Mouse (Mus musculus) right cerebral cortex, postnatal 4 days (tissue): ENCODE results near the gene Kmt2d.
A peak's percentile ranks its signal among the peaks of the same experiment; 100 is the strongest.

Source experiments
- DNase-seq: peaks from one replicate; pipeline ENCODE4 v3.0.0-alpha.2; 2022

The Kmt2d gene

GRCm38 (mm10) chr15:98853161-98853937 is 17.7 kb downstream of the Kmt2d start:
- DNase-seq, result no peak

- no peak for DNase-seq
These were observed 18.3 kb downstream of the Kmt2d start for GRCm38 (mm10) chr15:98852733-98853132.

DNA sequence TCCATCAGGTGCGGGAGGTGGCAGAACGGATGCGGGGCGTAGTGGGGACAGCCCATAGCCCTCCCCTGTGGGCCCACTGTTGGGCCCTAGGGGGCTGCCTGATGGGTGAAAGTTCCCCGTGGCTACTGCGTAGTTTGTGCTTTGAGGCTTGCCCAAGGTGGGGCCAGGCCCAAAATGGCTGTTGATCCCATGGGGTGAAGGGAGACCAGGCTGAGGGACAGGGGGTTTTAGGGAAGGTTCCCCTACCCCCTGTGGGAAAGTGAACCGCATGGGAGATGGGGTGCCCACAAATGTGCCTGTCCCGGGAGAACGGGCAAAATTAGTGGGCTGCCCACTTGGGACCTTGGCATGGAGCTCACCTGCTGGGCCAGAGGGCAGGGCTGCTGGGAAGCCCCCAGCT is 18.9 kb downstream of the Kmt2d start:
- DNase-seq, result no peak

- no peak for DNase-seq
These were observed 19.7 kb downstream of the Kmt2d start for GRCm38 (mm10) chr15:98851229-98851818.

- DNase-seq, result no peak
These were observed 20.3 kb downstream of the Kmt2d start for GRCm38 (mm10) chr15:98850668-98851067.

GRCm38 (mm10) chr15:98849956-98850600 is 20.9 kb downstream of the Kmt2d start:
- no peak for DNase-seq

- no peak for DNase-seq
These were observed 21.8 kb downstream of the Kmt2d start for GRCm38 (mm10) chr15:98849165-98849564.

- DNase-seq, result no peak
These were observed 24.9 kb downstream of the Kmt2d start for GRCm38 (mm10) chr15:98846140-98846539.

DNA sequence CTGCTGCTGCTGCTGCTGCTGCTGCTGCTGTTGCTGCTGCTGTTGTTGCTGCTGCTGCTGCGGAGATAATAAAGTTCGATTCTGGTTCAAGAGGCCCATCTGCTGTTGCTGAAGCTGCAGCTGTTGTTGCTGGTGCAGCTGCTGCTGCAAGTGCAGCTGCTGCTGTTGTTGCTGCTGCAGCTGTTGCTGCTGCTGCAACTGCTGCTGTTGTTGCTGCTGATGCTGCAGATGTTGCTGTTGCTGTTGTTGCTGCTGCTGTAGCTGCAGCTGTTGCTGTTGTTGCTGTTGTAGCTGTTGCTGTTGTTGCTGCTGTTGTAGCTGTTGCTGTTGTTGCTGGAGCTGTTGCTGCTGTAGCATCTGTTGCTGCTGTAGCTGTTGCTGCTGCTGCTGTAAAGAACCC is 25.9 kb downstream of the Kmt2d start:
- no peak for DNase-seq

GRCm38 (mm10) chr15:98843595-98844223 is 27.3 kb downstream of the Kmt2d start:
- no peak for DNase-seq

GRCm38 (mm10) chr15:98839671-98840585 is 31.1 kb downstream of the Kmt2d start:
- DNase-seq, result no peak

GRCm38 (mm10) chr15:98839161-98839560 is 31.8 kb downstream of the Kmt2d start:
- no peak for DNase-seq

- no peak for DNase-seq
These were observed 33.3 kb downstream of the Kmt2d start for GRCm38 (mm10) chr15:98837743-98838103.

DNA sequence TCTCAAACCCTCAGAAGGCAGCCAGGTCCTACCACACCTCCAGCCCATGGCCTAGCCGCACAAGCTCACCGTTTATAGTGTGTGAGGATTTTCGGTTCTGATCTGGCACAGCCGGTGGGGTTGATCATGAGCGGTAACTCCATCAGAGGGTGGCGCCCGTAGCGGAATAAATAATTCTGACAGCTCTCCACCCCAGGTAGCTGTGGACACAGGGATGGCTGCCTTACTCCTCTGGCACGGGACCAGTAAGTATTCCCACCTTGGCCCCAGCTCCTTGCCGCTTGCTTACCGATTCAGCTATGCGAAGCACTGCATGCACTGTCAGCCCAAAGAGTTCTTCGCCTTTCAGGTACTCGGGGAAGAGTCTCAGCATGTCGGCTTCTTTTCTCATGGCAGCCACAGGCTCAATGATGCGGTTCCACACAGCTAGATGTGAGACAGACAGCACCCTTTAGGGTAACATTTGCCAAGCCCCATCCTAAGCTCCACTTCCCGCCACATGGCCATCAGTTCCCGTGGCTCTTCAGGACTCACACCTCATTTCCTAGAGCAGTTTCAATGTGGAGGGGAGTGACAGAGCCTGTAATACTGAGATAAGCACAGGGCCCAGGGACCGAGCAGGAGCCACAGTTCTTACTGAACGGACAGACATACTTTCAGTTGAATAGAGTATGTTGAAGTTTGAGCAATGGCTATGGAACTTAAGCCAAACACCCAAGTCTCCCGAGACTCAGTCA is 33.8 kb downstream of the Kmt2d start:
- no peak for DNase-seq

DNA sequence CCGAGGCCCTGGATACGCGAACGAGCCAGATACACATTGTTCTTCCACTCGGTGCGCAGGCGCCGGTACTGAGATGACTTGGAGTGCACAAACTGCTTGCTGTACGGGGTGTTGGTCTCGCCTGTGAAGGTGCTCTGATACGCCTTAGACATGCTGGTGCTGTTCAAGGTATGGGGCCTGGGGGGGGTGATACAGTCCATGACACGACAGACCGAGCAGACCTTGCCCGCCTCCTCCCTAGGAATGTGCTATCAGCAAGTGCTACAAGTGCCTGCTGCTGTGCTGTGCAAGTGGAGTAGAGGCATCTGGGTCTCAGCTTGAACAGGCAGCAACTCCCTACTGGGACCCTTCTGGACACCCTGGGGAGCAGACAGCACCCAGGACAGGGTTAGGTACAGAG is 35.7 kb downstream of the Kmt2d start:
- DNase-seq, result no peak

- DNase-seq, result no peak
These were observed 36.9 kb downstream of the Kmt2d start for GRCm38 (mm10) chr15:98834059-98834458.

DNA sequence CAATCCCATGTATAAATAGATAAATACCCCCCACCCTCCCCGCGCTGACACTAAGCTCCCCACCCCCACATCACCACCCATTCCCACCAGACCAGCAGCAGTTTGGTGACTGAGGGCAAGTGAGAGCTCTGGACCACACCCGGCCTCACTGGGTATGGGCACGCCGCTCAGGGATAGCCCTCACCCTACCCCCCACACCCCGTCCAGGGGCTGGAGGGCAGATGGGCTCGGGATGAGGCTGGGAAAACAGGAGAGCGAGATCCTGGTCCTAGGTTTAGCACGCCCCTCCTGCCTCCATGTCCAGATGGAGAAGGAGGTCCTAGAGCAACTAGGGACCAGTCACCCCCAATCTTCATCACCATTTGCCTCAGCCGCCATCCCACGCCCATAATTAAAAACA is 37.7 kb downstream of the Kmt2d start:
- DNase-seq, result no peak

GRCm38 (mm10) chr15:98832161-98833058 is 38.6 kb downstream of the Kmt2d start:
- no peak for DNase-seq

- no peak for DNase-seq
These were observed 39.3 kb downstream of the Kmt2d start for GRCm38 (mm10) chr15:98831684-98832035.

DNA sequence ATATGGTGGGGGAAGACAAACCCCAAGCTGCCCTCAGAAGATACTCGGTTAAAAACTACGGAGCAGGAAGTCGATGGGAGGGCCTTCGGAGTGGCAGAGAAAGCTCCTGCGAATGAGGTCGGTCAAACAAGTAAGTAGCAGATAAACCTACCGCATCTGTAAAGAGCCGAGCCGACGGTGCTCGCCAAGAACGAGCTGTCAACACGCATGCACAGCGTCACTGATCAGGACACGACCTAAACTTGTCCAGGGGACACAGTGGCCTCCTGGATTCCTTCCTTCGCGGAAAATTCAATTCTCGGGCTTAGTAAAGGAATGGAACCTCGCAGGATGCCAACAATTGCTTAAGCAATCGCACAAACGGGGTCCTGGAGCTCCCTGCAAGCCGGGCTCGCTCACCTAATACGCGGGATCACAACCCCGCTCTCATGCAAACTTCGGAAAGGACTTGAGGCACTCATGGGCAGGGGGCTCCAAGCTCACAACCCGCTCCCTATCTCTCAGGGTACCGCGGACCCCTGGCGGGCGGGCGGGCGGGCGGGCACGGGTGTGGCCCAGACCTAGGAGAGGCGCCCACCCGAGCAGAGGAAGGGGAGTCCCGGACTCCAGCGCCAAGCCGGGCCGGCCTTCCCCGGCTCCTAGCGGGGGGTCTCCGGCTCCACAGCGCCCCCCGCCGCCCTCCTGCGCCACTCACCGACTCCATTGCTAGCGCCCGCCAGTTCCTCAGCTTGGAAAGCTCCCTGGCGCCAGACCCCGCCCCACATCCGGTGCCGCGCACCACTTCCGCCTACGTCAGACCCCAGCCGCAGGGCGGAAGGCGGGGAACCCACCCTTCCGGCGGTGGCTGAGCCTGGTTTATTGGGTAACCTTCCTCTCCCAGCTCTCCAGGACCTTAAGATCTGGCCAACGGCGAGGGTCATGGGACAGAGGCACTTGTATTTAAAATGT is 40.0 kb downstream of the Kmt2d start, which contains the start of gene Prkag1:
TSS of gene Prkag1 (minus strand) at position 786 of the 948 bp plus-strand sequence.
- peak; percentile 94 for DNase-seq
